Mouse (Mus musculus) ES-E14 (cell line): ENCODE data around the gene Tchh.
"Not testable (repeated sequence)": the region's sequence is repeated elsewhere in the genome, so short reads cannot be mapped to it uniquely, and the experiment has no call there.

ENCODE experiments used
- CHD2 ChIP-seq: IDR thresholded peaks from 2 replicates; pipeline ENCODE4 v1.6.1; 2014; ENCODE audit warnings: mild to moderate bottlenecking, low read depth, low read length, inconsistent platforms
- MAFK ChIP-seq: IDR thresholded peaks from 2 replicates; pipeline ENCODE4 v1.6.1; 2014; ENCODE audit warnings: mild to moderate bottlenecking, low read depth, low read length, inconsistent platforms; ENCODE audit not compliant: insufficient read depth
- ZNF384 ChIP-seq: IDR thresholded peaks from 2 replicates; pipeline ENCODE4 v1.6.1; 2012; ENCODE audit warnings: low read depth, low read length, inconsistent platforms

DNA sequence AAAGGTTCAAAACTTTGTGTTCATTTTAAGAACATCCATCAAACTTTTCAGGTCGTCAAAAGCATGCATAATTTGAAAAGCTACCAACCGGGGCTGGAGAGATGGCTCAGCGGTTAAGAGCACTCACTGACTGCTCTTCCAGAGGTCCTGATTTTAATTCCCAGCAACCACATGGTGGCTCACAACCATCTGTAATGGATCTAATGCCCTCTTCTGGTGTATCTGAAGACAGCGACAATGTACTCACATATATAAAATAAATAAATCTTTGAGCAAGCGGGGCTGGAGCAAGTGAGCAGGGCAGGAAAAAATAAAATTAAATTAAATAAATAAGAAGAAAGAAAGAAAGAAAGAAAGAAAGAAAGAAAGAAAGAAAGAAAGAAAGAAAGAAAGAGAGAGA, 52.6 kb downstream of the Tchh start:
- not testable (repeated sequence) for TF ChIP-seq CHD2, MAFK, ZNF384
